Mouse (Mus musculus) intestine, embryonic 14.5 days (tissue): ENCODE measurements around the gene Rasa4. TPM values are rescaled to one million over a fixed set of nuclear protein-coding genes. Genes with fewer than 3 reads are reported as not detected.
"Not testable (repeated sequence)": the region's sequence is repeated elsewhere in the genome, so short reads cannot be mapped to it uniquely, and the experiment has no call there.

Experiments
- ATAC-seq: fragments of 200-750 bp; cut with Nextera tagmentation; replicated peaks from 2 replicates; pipeline ENCODE4 v1.8.0; 2017; ENCODE audit warnings: low read depth, moderate number of reproducible peaks, moderate TSS enrichment, moderate library complexity; ENCODE audit not compliant: low FRiP score, low TSS enrichment
- DNase-seq: peaks from one replicate; pipeline ENCODE4 v3.0.0-alpha.2; 2018; ENCODE audit warnings: low spot score
- H3K27ac ChIP-seq: fragments of 300-500 bp; sonication (generic); 2 replicates; pipeline ENCODE4 v1.5.1; 2014; ENCODE audit warnings: low read depth, mild to moderate bottlenecking, control low read depth
- H3K27me3 ChIP-seq: fragments of 300-500 bp; sonication (generic); replicated peaks from 2 replicates; pipeline ENCODE4 v1.6.1; 2014; ENCODE audit warnings: low read length, control low read depth; ENCODE audit not compliant: control insufficient read depth, insufficient read depth
- H3K36me3 ChIP-seq: fragments of 300-500 bp; sonication (generic); 2 replicates; pipeline ENCODE4 v1.6.1; 2014; ENCODE audit warnings: low read length, control low read depth; ENCODE audit not compliant: control insufficient read depth, insufficient read depth
- H3K4me1 ChIP-seq: fragments of 300-500 bp; sonication (generic); replicated peaks from 2 replicates; pipeline ENCODE4 v1.6.1; 2014; ENCODE audit warnings: low read length, control low read depth, mixed read lengths; ENCODE audit not compliant: control insufficient read depth, insufficient read depth
- H3K4me2 ChIP-seq: fragments of 300-500 bp; sonication (generic); 2 replicates; pipeline ENCODE4 v1.6.1; 2014; ENCODE audit warnings: low read length
- H3K4me3 ChIP-seq: fragments of 300-500 bp; sonication (generic); 2 replicates; pipeline ENCODE4 v1.5.1; 2014; ENCODE audit warnings: low read depth, low read length, control low read depth, mixed read lengths
- H3K9ac ChIP-seq: fragments of 300-500 bp; sonication (generic); 2 replicates; pipeline ENCODE4 v1.6.1; 2014; ENCODE audit warnings: mild to moderate bottlenecking, low read length
- H3K9me3 ChIP-seq: fragments of 300-500 bp; sonication (generic); 2 replicates; pipeline ENCODE4 v1.6.1; 2016; ENCODE audit warnings: low read length, control low read depth; ENCODE audit not compliant: control insufficient read depth
- WGBS: fragments of 180-500 bp; shearing (Covaris S2); extraction: QIAGEN DNeasy Blood & Tissue Kit; methylation state at CpG from one replicate; pipeline ENCODE4 v1.1.7; 2014; 5-methylcytosine and 5-hydroxymethylcytosine counted together
- polyA plus RNA-seq: library from polyadenylated mRNA; unstranded; fragments of >200 nt; fragmentation: Nextera tagmentation; extraction: Ambion mirVana; gene quantifications from 2 replicates; pipeline ENCODE4 v1.2.1, GENCODE M21; 2014

Rasa4 gene
- polyA plus RNA-seq, 1 experiment from 2014 or later: 22.6 TPM

- no peak overlapping the region for H3K9ac ChIP-seq
- no peak for DNase-seq
- H3K4me2 ChIP-seq: no peak overlapping the region
- H3K27ac ChIP-seq: no peak overlapping the region
- no peak for ATAC-seq
- WGBS: 46% methylated on average over 4 of the region's 4 CpGs
- no peaks in the 10 kb centered on the region for H3K36me3 ChIP-seq
- H3K4me3 ChIP-seq: no peak overlapping the region
- no peaks in the 10 kb centered on the region for H3K27me3 ChIP-seq
- H3K4me1 ChIP-seq: peaks cover 13% of the 10 kb centered on the region; the same call in 1 of the 2 replicates
- no peaks in the 10 kb centered on the region for H3K9me3 ChIP-seq
These were observed 27.7 kb upstream of the Rasa4 start for GRCm38 (mm10) chr5:136056062-136056461.

- WGBS: 15% methylated on average over 8 of the region's 8 CpGs
- H3K9ac ChIP-seq: no peak overlapping the region
These were observed 26.6 kb upstream of the Rasa4 start for GRCm38 (mm10) chr5:136057085-136057484.

GRCm38 (mm10) chr5:136061567-136061966 is 22.1 kb upstream of the Rasa4 start:
- no peaks in the 10 kb centered on the region for H3K36me3 ChIP-seq
- ATAC-seq: no peak
- H3K27ac ChIP-seq: no peak overlapping the region
- 11% methylated on average over 12 of the region's 12 CpGs for WGBS
- H3K4me1 ChIP-seq: 0 out of 2 replicates have a peak, but pooled peaks cover 2% of the 10 kb centered on the region
- no peak overlapping the region for H3K9ac ChIP-seq
- H3K9me3 ChIP-seq: no peaks in the 10 kb centered on the region
- no peaks in the 10 kb centered on the region for H3K27me3 ChIP-seq
- no peak overlapping the region for H3K4me3 ChIP-seq
- no peak overlapping the region for H3K4me2 ChIP-seq
- DNase-seq: peak; percentile 94

More at GRCm38 (mm10) chr5:136057085-136057484, 26.6 kb upstream of the Rasa4 start:
- no peaks in the 10 kb centered on the region for H3K9me3 ChIP-seq
- DNase-seq (no peak), ATAC-seq (no peak)
- H3K4me1 ChIP-seq: peaks cover 5% of the 10 kb centered on the region; the same call in 1 of the 2 replicates
- H3K27me3 ChIP-seq: no peaks in the 10 kb centered on the region
- H3K36me3 ChIP-seq: no peaks in the 10 kb centered on the region
- H3K4me3 ChIP-seq: no peak overlapping the region
- no peak overlapping the region for H3K27ac ChIP-seq
- no peak overlapping the region for H3K4me2 ChIP-seq

GRCm38 (mm10) chr5:136063920-136064319 is 19.8 kb upstream of the Rasa4 start:
- Histone ChIP-seq H3K27ac (no peak overlapping the region), H3K9ac (no peak overlapping the region), H3K4me1 (0 out of 2 replicates have a peak, but pooled peaks cover 2% of the 10 kb centered on the region), H3K36me3 (no peaks in the 10 kb centered on the region), H3K4me2 (no peak overlapping the region), H3K4me3 (no peak overlapping the region), H3K9me3 (no peaks in the 10 kb centered on the region), H3K27me3 (no peaks in the 10 kb centered on the region)
- WGBS: 91% methylated on average over 10 of the region's 10 CpGs
- no peak for DNase-seq
- no peak for ATAC-seq

GRCm38 (mm10) chr5:136066404-136067148 is 17.1 kb upstream of the Rasa4 start:
- H3K9me3 ChIP-seq, DNase-seq, H3K4me2 ChIP-seq, H3K4me3 ChIP-seq, H3K4me1 ChIP-seq, H3K36me3 ChIP-seq, H3K27ac ChIP-seq, H3K27me3 ChIP-seq, H3K9ac ChIP-seq, ATAC-seq: not testable (repeated sequence)
- 62% methylated on average over 11 of the region's 11 CpGs for WGBS

- no peak overlapping the region for H3K27ac ChIP-seq
- H3K9me3 ChIP-seq: no peaks in the 10 kb centered on the region
- 84% methylated on average over 2 of the region's 2 CpGs for WGBS
These were observed 14.3 kb upstream of the Rasa4 start for GRCm38 (mm10) chr5:136069411-136069810.

GRCm38 (mm10) chr5:136073051-136073450 is 10.7 kb upstream of the Rasa4 start:
- no peak for ATAC-seq
- H3K9me3 ChIP-seq: no peaks in the 10 kb centered on the region
- no peak overlapping the region for H3K9ac ChIP-seq
- H3K4me2 ChIP-seq: no peak overlapping the region
- DNase-seq: no peak
- no peak overlapping the region for H3K27ac ChIP-seq
- H3K36me3 ChIP-seq: no peaks in the 10 kb centered on the region
- no peak overlapping the region for H3K4me3 ChIP-seq
- H3K27me3 ChIP-seq: no peaks in the 10 kb centered on the region
- 0 out of 2 replicates have a peak, but pooled peaks cover 9% of the 10 kb centered on the region for H3K4me1 ChIP-seq
- WGBS: 62% methylated on average over 6 of the region's 6 CpGs

More at GRCm38 (mm10) chr5:136069411-136069810, 14.3 kb upstream of the Rasa4 start:
- H3K9ac ChIP-seq: no peak overlapping the region
- DNase-seq (no peak), ATAC-seq (no peak)
- no peaks in the 10 kb centered on the region for H3K4me1 ChIP-seq
- H3K27me3 ChIP-seq: no peaks in the 10 kb centered on the region
- no peaks in the 10 kb centered on the region for H3K36me3 ChIP-seq
- no peak overlapping the region for H3K4me2 ChIP-seq
- H3K4me3 ChIP-seq: no peak overlapping the region

- H3K27me3 ChIP-seq: no peaks in the 10 kb centered on the region
- H3K36me3 ChIP-seq: no peaks in the 10 kb centered on the region
- no peaks in the 10 kb centered on the region for H3K9me3 ChIP-seq
- H3K4me1 ChIP-seq: 0 out of 2 replicates have a peak, but pooled peaks cover 9% of the 10 kb centered on the region
- no peak overlapping the region for H3K27ac ChIP-seq
- no peak overlapping the region for H3K4me3 ChIP-seq
- no peak overlapping the region for H3K9ac ChIP-seq
- WGBS: 63% methylated on average over 11 of the region's 11 CpGs
- no peak for ATAC-seq
- no peak for DNase-seq
- no peak overlapping the region for H3K4me2 ChIP-seq
These were observed 10.2 kb upstream of the Rasa4 start for GRCm38 (mm10) chr5:136073526-136073925.

GRCm38 (mm10) chr5:136075076-136075475 is 8.6 kb upstream of the Rasa4 start:
- no peak overlapping the region for H3K4me2 ChIP-seq
- WGBS: 88% methylated on average over 5 of the region's 5 CpGs

More at GRCm38 (mm10) chr5:136075076-136075475, 8.6 kb upstream of the Rasa4 start:
- no peak for DNase-seq
- Histone ChIP-seq H3K27me3 (no peaks in the 10 kb centered on the region), H3K4me3 (no peak overlapping the region), H3K36me3 (no peaks in the 10 kb centered on the region), H3K27ac (no peak overlapping the region), H3K4me1 (0 out of 2 replicates have a peak, but pooled peaks cover 9% of the 10 kb centered on the region), H3K9me3 (no peaks in the 10 kb centered on the region), H3K9ac (no peak overlapping the region)
- ATAC-seq: no peak
